Mouse (Mus musculus) embryo, embryonic 10 days (tissue): Measurements from ENCODE around the gene Efcc1.

Experiments
- DNase-seq: peaks from one replicate; pipeline ENCODE4 v3.0.0-alpha.2; 2015; ENCODE audit warnings: low spot score

Gene Efcc1

GRCm38 (mm10) chr6:87778294-87779173, 47.9 kb downstream of the Efcc1 start:
- DNase-seq = no peak

DNA sequence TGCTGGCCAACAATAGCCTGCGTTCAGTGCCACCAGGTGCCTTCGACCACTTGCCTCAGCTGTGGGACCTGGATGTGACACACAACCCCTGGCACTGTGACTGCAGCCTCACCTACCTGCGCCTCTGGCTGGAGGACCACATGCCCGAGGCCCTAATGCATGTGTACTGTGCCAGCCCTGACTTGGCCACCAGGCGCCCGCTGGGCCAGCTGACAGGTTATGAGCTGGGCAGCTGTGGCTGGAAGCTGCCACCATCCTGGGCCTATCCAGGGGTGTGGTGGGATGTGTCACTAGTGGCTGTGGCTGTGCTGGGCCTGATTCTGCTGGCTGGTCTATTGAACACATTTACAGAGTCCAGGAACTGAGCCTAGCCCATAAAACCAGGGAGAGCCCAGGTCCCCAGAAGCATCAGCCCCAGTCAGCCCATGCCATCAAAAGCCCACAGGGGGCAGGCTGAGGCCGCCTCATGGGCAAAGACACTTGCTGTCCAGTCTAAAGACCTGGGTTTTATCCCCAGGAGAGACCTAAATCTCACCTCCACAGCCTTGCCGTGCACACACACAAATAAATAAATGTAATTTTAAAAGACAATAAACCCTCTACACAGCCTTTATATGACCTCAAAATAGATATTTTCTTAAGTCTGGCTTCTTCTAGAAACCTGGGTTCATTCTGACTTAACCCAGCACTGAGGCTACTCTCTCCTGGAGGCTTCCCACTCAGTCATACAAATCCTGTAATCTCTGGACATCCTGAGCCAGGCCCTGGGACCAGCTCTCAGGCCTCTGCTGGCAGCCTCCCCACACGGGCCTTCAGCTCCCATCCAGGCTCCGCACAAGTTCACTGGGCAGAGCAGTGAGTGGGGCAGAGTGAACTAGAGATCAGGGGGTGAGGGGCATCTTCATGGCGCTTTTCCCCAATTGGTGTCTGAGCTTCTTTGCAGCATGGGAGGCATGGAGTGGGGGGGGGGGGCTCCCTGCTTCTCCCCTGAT, 48.8 kb downstream of the Efcc1 start:
- no peak for DNase-seq

GRCm38 (mm10) chr6:87780546-87781301, 50.1 kb downstream of the Efcc1 start:
- no peak for DNase-seq

- no peak for DNase-seq
Observed at GRCm38 (mm10) chr6:87784033-87784432, 53.4 kb downstream of the Efcc1 start.

DNA sequence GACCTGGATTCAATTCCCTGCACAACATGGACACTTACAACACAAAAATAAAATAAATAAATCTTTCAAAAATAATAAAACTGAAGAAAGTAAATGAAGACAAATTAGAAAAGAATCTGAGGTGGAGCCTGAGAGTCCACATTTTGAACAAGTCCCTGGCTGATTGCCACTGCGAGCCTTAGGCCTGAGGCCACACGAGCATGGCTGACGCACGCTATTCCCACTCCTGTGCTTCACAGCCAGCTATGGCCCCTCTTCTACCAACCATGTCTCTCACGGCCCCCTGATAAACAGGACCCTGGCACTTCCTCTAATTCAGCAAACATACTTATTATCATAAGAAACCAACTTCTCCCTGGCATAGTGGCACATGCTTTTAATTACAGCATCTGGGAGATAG, 56.0 kb downstream of the Efcc1 start:
- no peak for DNase-seq

- no peak for DNase-seq
Observed at GRCm38 (mm10) chr6:87787108-87787890, 56.6 kb downstream of the Efcc1 start.

GRCm38 (mm10) chr6:87788266-87788895, 57.7 kb downstream of the Efcc1 start:
- DNase-seq = no peak

DNA sequence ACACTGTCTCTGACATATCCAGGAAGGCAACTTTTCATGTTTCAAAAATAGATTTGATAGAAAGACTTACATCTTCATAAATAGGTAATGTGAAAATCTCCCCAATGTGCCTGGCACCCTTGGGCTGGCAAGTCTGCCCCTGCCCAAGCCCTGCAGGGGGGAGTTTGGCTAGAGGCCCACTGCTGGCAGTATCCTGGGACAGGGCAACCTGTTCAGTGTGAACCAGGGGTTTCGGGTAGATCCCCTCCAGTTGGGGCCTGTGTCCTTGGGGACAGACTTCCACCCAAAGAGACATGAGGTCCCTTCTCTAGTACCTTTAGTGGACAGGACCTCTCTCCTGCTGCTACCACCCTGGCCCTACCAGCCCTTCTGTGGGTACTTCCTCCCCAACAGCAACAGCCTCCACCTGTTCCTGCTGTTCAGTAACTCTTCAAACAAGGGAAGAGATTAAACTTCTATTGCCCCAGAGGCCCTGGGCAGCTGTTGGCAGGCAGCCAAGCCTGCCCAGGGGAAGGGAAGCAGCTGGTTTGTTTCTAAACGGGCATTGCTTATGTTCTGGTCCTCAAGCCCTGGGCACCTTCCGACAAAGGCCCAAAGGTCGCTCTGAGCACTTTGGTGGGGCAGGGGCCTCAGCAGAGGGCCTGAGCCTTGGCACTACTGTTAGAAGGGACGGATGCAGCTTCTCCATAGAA, 58.4 kb downstream of the Efcc1 start:
- no peak for DNase-seq

DNA sequence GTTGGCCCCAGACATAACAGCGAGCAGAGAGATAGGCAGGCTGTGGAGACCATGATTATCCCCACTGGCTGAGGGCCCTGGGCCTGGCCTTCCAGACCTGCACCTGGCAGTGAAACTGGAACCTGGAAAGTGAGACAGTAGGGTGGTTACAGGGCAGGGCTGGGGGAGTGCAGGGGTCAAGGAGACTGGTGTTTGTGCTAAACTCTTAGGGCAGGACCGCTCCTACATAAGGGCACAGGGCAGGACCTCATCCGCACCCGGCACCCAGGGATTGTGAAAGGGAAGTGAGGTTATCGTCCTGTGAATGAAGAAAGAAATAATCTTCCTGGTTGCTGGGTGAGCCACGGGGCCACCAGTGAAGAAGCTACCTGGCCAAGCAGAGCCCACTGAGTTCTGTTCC, 59.1 kb downstream of the Efcc1 start:
- DNase-seq = no peak

DNA sequence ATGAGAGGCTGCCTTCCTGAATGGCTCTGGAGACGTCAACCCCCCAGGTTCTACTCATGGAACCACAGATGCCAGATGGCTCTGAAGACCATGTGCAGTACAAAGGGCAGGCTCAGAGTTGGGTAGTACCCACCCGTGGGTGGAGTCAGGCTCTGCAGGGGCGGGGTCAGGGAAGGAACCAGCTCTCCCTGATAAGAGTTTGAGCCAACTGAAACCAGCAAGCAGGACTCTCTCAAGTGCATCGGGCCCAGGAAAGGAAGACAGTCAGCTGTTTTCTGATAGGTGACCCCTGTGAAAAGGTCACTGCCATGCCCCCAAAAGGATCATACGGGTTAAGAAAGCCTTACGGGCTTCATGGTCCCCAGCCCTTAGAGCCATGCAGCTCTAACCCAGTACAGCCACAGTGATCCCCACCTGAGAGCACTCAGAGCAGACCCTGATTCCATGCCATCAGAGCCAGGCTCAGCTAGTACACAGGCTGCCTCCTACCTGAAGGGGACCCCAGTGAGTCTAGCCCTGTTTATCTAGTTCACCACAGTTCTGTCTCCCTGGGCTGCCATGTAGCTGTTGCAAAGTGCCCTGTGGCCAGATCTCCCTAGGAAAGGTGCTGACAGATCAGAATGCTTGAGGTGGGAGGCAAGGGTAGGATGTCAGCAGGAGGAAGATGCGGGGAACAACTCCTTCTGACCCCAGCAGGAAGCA, 60.3 kb downstream of the Efcc1 start:
- no peak for DNase-seq

DNA sequence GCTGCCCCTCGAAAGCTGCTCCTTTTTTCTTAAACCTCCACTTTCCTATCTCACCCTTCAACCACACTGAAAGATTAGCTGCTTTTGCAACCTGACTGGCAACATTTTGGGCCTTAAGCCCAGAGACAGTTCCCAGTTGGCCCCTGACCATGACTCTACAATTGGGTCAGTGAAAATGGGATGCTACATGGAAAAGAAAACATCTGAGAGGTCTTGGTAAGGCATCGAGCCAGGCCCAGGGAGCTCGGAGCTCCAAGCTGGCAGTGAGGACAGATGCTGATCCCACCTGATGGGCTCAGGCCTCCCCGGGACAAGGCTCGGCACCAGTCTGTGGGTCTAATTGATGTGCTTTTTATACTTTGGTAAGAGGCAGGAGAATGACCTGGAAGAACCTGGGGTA, 61.2 kb downstream of the Efcc1 start:
- DNase-seq = no peak

GRCm38 (mm10) chr6:87793821-87794510, 63.3 kb downstream of the Efcc1 start:
- no peak for DNase-seq

GRCm38 (mm10) chr6:87795385-87796150, 64.9 kb downstream of the Efcc1 start:
- DNase-seq = no peak

DNA sequence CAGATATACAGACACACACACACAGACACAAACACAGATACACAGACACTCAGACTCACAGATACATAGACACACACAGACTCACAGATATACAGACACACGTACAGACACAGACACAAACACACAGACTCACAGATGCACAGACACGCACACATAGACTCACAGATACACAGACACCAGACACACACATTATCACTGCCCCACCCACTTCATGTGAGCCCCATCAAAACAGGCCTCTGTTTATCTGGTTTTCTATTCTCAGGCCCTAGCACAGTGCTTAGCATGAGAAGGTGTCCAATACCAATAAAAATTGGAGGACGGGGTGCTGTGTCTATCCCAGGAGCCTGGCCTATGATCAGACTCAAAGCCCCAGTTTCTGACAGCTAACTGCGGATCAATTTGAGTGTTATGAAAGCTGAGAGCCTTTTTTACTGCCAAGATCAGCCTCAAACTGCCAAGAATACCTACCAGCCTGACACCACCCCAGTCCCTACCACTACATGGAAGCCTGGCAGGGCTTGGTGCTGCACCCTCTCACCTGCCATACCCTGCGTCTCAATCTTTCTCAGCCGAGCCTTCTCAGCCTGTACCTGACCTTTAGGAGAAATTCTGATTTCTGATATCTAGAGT, 65.7 kb downstream of the Efcc1 start:
- DNase-seq = no peak

GRCm38 (mm10) chr6:87797321-87797720, 66.7 kb downstream of the Efcc1 start:
- no peak for DNase-seq

DNA sequence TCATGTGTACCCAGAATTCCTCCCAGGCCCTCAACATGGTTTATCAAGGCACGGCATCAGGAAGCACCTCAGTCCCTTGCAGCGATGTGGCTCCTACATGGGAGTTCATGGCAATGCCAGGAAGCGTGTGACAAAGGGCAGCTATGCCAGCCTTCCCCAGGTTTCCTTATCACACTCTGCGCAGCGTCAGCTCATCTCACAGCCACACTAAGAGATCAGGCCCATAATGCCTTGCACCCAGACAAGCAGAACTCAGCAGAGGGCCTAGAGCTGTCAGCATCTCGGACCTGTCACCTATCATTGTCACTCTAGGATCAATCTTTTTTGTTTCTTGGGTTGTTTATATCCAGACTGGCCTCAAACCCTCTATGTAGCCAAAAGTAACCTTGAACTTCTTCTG, 68.9 kb downstream of the Efcc1 start:
- DNase-seq = no peak

- no peak for DNase-seq
Observed at GRCm38 (mm10) chr6:87802462-87802861, 71.8 kb downstream of the Efcc1 start.

DNA sequence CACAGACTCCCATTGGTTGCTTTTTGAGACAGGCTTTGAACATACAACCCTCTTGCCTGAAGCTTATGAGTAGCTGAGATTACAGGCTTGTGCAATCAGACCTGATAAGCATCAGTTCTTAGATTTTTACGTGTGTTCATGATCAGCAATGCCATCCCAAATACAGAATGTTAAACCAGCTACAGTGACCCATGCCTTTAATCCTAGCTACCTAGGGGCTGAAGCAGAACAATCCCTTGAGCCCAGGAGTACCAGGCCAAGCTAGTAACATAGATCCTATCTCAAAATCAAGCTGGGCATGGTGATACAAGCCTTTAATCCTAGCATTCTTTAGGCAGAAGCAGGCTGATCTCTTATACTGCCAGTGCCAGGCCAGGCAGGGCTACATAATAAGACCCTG, 73.4 kb downstream of the Efcc1 start:
- DNase-seq = no peak
